Mouse (Mus musculus) lung, postnatal 0 days (tissue): ENCODE results near the gene Scml4. TPM values are rescaled to one million over a fixed set of nuclear protein-coding genes. Genes with fewer than 3 reads are reported as not detected.

Experiments used
- ATAC-seq: fragments of 200-750 bp; cut with Nextera tagmentation; 2 replicates; pipeline ENCODE4 v1.8.0; 2017; ENCODE audit warnings: moderate library complexity
- DNase-seq: peaks from one replicate; pipeline ENCODE4 v3.0.0-alpha.2; 2016; ENCODE audit warnings: low spot score
- H3K27ac ChIP-seq: fragments of 300-500 bp; sonication (generic); 2 replicates; pipeline ENCODE4 v1.5.1; 2014; ENCODE audit warnings: antibody characterized with exemption, mild to moderate bottlenecking, low read length, mixed read lengths
- H3K27me3 ChIP-seq: fragments of 300-500 bp; sonication (generic); replicated peaks from 2 replicates; pipeline ENCODE4 v1.6.1; 2014; ENCODE audit warnings: low read length, mixed read lengths; ENCODE audit not compliant: insufficient read depth
- H3K36me3 ChIP-seq: fragments of 300-500 bp; sonication (generic); 2 replicates; pipeline ENCODE4 v1.6.1; 2014; ENCODE audit warnings: low read length, mixed read lengths; ENCODE audit not compliant: insufficient read depth
- H3K4me1 ChIP-seq: fragments of 300-500 bp; sonication (generic); 2 replicates; pipeline ENCODE4 v1.6.1; 2014; ENCODE audit warnings: antibody characterized with exemption, low read depth, low read length, mixed read lengths; ENCODE audit not compliant: insufficient read depth
- H3K4me2 ChIP-seq: fragments of 300-500 bp; sonication (generic); replicated peaks from 2 replicates; pipeline ENCODE4 v1.6.1; 2014; ENCODE audit warnings: low read depth, mild to moderate bottlenecking, low read length, moderate library complexity, mixed read lengths
- H3K4me3 ChIP-seq: fragments of 300-500 bp; sonication (generic); 2 replicates; pipeline ENCODE4 v1.5.1; 2014; ENCODE audit warnings: low read depth, low read length
- H3K9ac ChIP-seq: fragments of 300-500 bp; sonication (generic); replicated peaks from 2 replicates; pipeline ENCODE4 v1.6.1; 2014; ENCODE audit warnings: low read depth, mild to moderate bottlenecking
- H3K9me3 ChIP-seq: fragments of 300-500 bp; sonication (generic); 2 replicates; pipeline ENCODE4 v1.6.1; 2016; ENCODE audit warnings: low read length, mixed read lengths
- CTCF ChIP-seq: IDR thresholded peaks from 2 replicates; pipeline ENCODE4 v1.5.1; 2016; ENCODE audit warnings: antibody characterized with exemption, mild to moderate bottlenecking
- EP300 ChIP-seq: IDR thresholded peaks from 2 replicates; pipeline ENCODE4 v1.6.1; 2016; ENCODE audit warnings: antibody characterized with exemption, mild to moderate bottlenecking, control low read depth
- WGBS: fragments of 180-500 bp; shearing (Covaris S2); extraction: QIAGEN DNeasy Blood & Tissue Kit; methylation state at CpG from one replicate; pipeline ENCODE4 v1.1.7; 2014; 5-methylcytosine and 5-hydroxymethylcytosine counted together
- polyA plus RNA-seq: library from polyadenylated mRNA; unstranded; fragments of >200 nt; fragmentation: Nextera tagmentation; extraction: Ambion mirVana; gene quantifications from 2 replicates; pipeline ENCODE4 v1.2.1, GENCODE M21; 2015

The Scml4 gene
- polyA plus RNA-seq, 1 experiment from 2014 or later, result 0.13 TPM

- peak; percentile 82 for ATAC-seq
- H3K36me3 ChIP-seq, result peaks cover 7% of the 10 kb centered on the region; the same call in 1 of the 2 replicates
- WGBS, result 64% methylated on average over 4 of the region's 4 CpGs
These were observed 26.1 kb upstream of the Scml4 start for GRCm38 (mm10) chr10:42833871-42834727.

GRCm38 (mm10) chr10:42838106-42838505, 22.1 kb upstream of the Scml4 start:
- H3K4me2 ChIP-seq, result no peak overlapping the region
- no peaks in the 10 kb centered on the region for H3K4me1 ChIP-seq
- H3K27me3 ChIP-seq, result no peaks in the 10 kb centered on the region
- no peaks in the 10 kb centered on the region for H3K9me3 ChIP-seq
- no peak overlapping the region for H3K4me3 ChIP-seq
- H3K36me3 ChIP-seq, result no peaks in the 10 kb centered on the region
- DNase-seq (no peak), ATAC-seq (no peak)
- TF ChIP-seq CTCF (no peak), EP300 (no peak)
- no peak overlapping the region for H3K9ac ChIP-seq
- no peak overlapping the region for H3K27ac ChIP-seq
- whole genome bisulfite sequencing, result 79% methylated on average over 4 of the region's 4 CpGs

More at GRCm38 (mm10) chr10:42833871-42834727, 26.1 kb upstream of the Scml4 start:
- peak overlapping the region; percentile 51 for H3K27ac ChIP-seq
- H3K4me3 ChIP-seq, result no peak overlapping the region
- H3K4me1 ChIP-seq, result no peaks in the 10 kb centered on the region
- H3K9ac ChIP-seq, result no peak overlapping the region
- H3K4me2 ChIP-seq, result no peak overlapping the region
- H3K27me3 ChIP-seq, result no peaks in the 10 kb centered on the region
- TF ChIP-seq EP300, result peak; percentile 91
- TF ChIP-seq CTCF, result no peak
- no peaks in the 10 kb centered on the region for H3K9me3 ChIP-seq
- peak; percentile 92 for DNase-seq

- no peaks in the 10 kb centered on the region for H3K27me3 ChIP-seq
- H3K36me3 ChIP-seq, result no peaks in the 10 kb centered on the region
- H3K4me2 ChIP-seq, result no peak overlapping the region
- DNase-seq, result no peak
- H3K4me1 ChIP-seq, result no peaks in the 10 kb centered on the region
- H3K4me3 ChIP-seq, result no peak overlapping the region
- no peak overlapping the region for H3K9ac ChIP-seq
- no peak for ATAC-seq
- H3K9me3 ChIP-seq, result no peaks in the 10 kb centered on the region
- H3K27ac ChIP-seq, result no peak overlapping the region
- TF ChIP-seq EP300 (no peak), CTCF (no peak)
- 88% methylated on average over 2 of the region's 2 CpGs for WGBS
These were observed 21.4 kb upstream of the Scml4 start for GRCm38 (mm10) chr10:42838736-42839135.

GRCm38 (mm10) chr10:42840036-42840435, 20.1 kb upstream of the Scml4 start:
- no peak overlapping the region for H3K9ac ChIP-seq
- 93% methylated on average over 11 of the region's 11 CpGs for WGBS
- no peak overlapping the region for H3K27ac ChIP-seq
- H3K36me3 ChIP-seq, result no peaks in the 10 kb centered on the region
- no peaks in the 10 kb centered on the region for H3K9me3 ChIP-seq
- no peak overlapping the region for H3K4me2 ChIP-seq
- no peak for DNase-seq
- TF ChIP-seq CTCF, result no peak
- no peak for TF ChIP-seq EP300
- no peak for ATAC-seq
- H3K4me3 ChIP-seq, result no peak overlapping the region
- no peaks in the 10 kb centered on the region for H3K4me1 ChIP-seq
- no peaks in the 10 kb centered on the region for H3K27me3 ChIP-seq

- WGBS, result 56% methylated on average over 16 of the region's 16 CpGs
- no peak for ATAC-seq
- H3K4me2 ChIP-seq, result no peak overlapping the region
These were observed 18.5 kb upstream of the Scml4 start for GRCm38 (mm10) chr10:42841531-42842195.

GRCm38 (mm10) chr10:42842358-42842757, 17.8 kb upstream of the Scml4 start:
- Histone ChIP-seq H3K27me3 (no peaks in the 10 kb centered on the region), H3K9me3 (no peaks in the 10 kb centered on the region), H3K27ac (no peak overlapping the region), H3K36me3 (no peaks in the 10 kb centered on the region), H3K4me2 (no peak overlapping the region), H3K4me3 (no peak overlapping the region), H3K4me1 (no peaks in the 10 kb centered on the region), H3K9ac (no peak overlapping the region)
- 15% methylated on average over 9 of the region's 9 CpGs for WGBS
- TF ChIP-seq EP300, result no peak
- peak; percentile 93 for TF ChIP-seq CTCF
- DNase-seq (peak; percentile 63), ATAC-seq (peak; percentile 66)

More at GRCm38 (mm10) chr10:42841531-42842195, 18.5 kb upstream of the Scml4 start:
- Histone ChIP-seq H3K27me3 (no peaks in the 10 kb centered on the region), H3K36me3 (no peaks in the 10 kb centered on the region), H3K4me1 (no peaks in the 10 kb centered on the region), H3K9me3 (no peaks in the 10 kb centered on the region), H3K27ac (no peak overlapping the region), H3K4me3 (no peak overlapping the region), H3K9ac (no peak overlapping the region)
- DNase-seq, result no peak
- TF ChIP-seq EP300 (no peak), CTCF (peak; percentile 64)
